Mouse (Mus musculus): ENCODE measurements around the gene Slc12a5. TPM values are rescaled to one million over a fixed set of nuclear protein-coding genes. Genes with fewer than 3 reads are reported as not detected.
A peak's percentile ranks its signal among the peaks of the same experiment; 100 is the strongest.

Gene Slc12a5
- polyA plus RNA-seq, 1 experiment from 2014 or later, result 2.0 TPM

DNA sequence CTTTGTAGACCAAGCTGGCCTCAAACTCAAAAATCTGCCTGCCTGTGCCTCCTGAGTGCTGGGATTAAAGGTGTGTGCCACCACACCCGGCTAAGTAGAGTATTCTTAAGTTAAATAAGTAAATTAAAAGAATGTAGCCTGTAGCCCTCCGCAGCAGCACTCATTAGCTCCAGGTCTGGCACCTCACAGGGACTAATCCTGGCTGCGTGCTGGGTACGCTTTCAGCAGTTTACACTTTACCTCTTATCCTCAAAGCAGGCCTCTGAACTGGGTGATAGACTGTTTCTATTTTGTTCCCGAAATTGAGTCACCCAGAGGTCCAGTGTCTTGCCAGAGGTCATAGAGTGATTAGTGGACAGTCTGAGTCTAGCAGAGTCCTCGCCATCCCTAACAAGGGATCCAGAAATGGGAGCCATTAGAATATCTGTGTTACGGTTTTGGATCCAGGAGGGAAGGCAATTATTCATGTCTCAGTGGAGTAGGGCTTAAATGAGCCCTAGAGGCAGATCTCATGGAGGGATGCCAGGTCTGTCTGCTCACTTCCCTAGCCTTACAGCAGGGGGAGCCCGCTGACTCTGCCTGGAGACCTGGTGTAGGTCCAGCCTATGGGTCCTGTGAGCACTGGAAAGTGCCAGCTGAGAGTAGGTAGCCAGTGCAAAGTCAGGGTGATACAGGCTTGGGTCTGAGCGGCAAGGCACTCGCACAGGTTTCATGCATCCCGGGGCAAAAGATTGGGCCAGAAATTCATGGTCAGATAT is 36.3 kb upstream of the Slc12a5 start:
- whole genome bisulfite sequencing, result 33% methylated on average over 11 of the region's 11 CpGs
- no peak overlapping the region for H3K4me2 ChIP-seq (replicated peaks)
- H3K4me3 ChIP-seq, result no peak overlapping the region
- no peak for ATAC-seq (ENCODE audit: insufficient number of reproducible peaks, insufficient read depth, low FRiP score, low TSS enrichment)
- H3K27ac ChIP-seq, result no peak overlapping the region
- H3K4me1 ChIP-seq, result peaks cover 4% of the 10 kb centered on the region; the same call in 1 of the 2 replicates
- H3K27me3 ChIP-seq, result no peaks in the 10 kb centered on the region
- H3K9ac ChIP-seq, result no peak overlapping the region
- no peaks in the 10 kb centered on the region for H3K9me3 ChIP-seq
- peaks cover 12% of the 10 kb centered on the region for H3K36me3 ChIP-seq

DNA sequence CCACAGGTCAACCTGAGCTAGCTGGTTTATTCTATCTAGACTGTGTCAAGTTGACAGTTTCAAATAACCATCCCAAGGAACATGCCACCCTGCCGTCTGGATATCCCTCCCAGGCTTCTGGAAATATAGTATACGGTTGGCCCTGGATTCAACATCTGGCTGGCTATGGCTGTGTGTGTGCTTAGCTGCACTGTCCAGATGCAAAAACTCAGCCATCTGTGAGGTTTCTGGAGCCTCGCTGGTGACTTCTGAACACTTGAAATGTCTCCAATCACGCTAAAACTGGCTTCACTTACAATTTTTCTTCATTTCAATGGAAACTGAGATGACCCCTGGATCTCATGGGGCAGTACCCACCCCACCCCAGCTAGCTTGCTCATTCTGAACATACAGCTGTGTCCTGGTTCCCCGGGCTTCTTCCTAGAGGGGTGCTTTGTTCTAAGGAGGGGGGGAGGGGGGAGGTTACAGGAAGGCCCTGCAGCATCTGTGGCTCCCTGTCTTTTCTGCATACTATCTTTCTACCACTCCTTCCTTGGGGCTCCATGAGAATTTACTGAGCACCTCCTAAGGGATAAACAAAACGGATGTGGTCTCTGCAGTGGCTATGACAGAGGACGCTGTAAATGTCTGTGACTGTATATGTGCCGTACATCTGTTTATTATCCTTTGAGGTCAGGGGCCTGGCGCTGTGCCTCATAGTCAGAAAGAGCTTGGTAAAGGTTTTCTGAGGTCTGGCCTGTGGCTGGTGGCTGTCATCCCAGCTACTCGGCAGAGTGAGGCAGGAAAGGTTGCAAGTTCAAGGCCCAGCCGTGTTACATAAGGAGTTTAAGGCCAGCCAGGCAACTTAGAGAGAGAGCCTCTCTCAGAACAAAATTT is 29.7 kb upstream of the Slc12a5 start:
- H3K27ac ChIP-seq, result 0 out of 2 replicates have a peak overlapping the region, but pooled peaks have one; percentile 19
- WGBS, result 30% methylated on average over 11 of the region's 11 CpGs
- H3K9ac ChIP-seq, result no peak overlapping the region
- H3K4me3 ChIP-seq, result no peak overlapping the region
- H3K27me3 ChIP-seq, result no peaks in the 10 kb centered on the region; the same call in 1 of the 2 replicates
- H3K9me3 ChIP-seq, result no peaks in the 10 kb centered on the region
- ATAC-seq (ENCODE audit: insufficient number of reproducible peaks, insufficient read depth, low FRiP score, low TSS enrichment), result no peak
- peaks cover 15% of the 10 kb centered on the region for H3K4me1 ChIP-seq
- H3K4me2 ChIP-seq (replicated peaks), result no peak overlapping the region
- H3K36me3 ChIP-seq, result no peaks in the 10 kb centered on the region

DNA sequence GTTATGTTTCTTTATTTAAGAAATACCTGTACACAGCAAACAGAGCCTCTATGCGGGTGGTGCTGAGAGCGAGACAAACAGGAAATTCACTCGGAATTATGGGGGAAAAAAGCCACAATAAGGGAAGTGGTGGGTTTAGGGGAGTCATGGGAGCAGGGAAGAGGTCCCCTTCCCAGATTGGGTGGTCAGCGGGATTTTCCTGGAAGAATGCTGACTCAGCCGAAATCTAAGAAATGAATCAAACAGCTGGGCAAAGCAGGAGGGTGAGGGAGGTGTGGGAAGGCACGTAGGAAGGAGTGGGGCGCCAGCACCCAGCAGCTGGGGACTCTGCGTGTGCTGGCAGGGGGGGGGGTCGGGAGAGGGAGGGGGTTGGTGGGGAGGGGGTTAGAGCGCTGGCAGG is 27.1 kb upstream of the Slc12a5 start:
- H3K27me3 ChIP-seq, result peaks cover 15% of the 10 kb centered on the region
- no peaks in the 10 kb centered on the region for H3K36me3 ChIP-seq
- H3K4me2 ChIP-seq (replicated peaks), result no peak overlapping the region
- no peaks in the 10 kb centered on the region for H3K9me3 ChIP-seq
- no peak overlapping the region for H3K4me3 ChIP-seq
- 40% methylated on average over 10 of the region's 10 CpGs for WGBS
- H3K9ac ChIP-seq, result no peak overlapping the region
- ATAC-seq (ENCODE audit: insufficient number of reproducible peaks, insufficient read depth, low FRiP score, low TSS enrichment), result no peak
- H3K27ac ChIP-seq, result no peak overlapping the region
- peaks cover 20% of the 10 kb centered on the region for H3K4me1 ChIP-seq

DNA sequence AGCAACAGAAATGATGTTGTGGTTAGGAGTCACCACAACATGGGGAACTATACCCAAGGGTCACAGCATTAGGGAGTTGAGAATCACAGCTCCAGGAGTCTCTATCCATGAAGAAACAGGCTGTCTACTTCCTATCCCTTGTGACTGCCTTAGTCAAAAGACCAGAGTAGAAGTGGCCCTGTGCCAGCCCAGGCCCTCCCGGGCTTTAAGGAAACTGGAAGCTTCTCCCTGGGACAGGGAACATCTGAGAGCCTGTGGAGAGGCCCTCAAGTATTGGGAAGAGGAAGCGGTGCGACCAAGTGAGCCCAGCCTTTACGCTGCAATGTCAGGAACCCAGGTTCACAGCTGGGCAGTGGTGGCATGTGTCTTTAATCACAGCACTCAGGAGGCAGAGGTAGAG is 24.6 kb upstream of the Slc12a5 start:
- Histone ChIP-seq H3K4me2 (replicated peaks) (no peak overlapping the region), H3K27ac (no peak overlapping the region), H3K36me3 (no peaks in the 10 kb centered on the region), H3K9ac (no peak overlapping the region), H3K27me3 (peaks cover 30% of the 10 kb centered on the region), H3K4me3 (no peak overlapping the region), H3K9me3 (no peaks in the 10 kb centered on the region), H3K4me1 (peaks cover 41% of the 10 kb centered on the region)
- no peak for ATAC-seq (ENCODE audit: insufficient number of reproducible peaks, insufficient read depth, low FRiP score, low TSS enrichment)
- WGBS, result 72% methylated on average over 4 of the region's 4 CpGs

DNA sequence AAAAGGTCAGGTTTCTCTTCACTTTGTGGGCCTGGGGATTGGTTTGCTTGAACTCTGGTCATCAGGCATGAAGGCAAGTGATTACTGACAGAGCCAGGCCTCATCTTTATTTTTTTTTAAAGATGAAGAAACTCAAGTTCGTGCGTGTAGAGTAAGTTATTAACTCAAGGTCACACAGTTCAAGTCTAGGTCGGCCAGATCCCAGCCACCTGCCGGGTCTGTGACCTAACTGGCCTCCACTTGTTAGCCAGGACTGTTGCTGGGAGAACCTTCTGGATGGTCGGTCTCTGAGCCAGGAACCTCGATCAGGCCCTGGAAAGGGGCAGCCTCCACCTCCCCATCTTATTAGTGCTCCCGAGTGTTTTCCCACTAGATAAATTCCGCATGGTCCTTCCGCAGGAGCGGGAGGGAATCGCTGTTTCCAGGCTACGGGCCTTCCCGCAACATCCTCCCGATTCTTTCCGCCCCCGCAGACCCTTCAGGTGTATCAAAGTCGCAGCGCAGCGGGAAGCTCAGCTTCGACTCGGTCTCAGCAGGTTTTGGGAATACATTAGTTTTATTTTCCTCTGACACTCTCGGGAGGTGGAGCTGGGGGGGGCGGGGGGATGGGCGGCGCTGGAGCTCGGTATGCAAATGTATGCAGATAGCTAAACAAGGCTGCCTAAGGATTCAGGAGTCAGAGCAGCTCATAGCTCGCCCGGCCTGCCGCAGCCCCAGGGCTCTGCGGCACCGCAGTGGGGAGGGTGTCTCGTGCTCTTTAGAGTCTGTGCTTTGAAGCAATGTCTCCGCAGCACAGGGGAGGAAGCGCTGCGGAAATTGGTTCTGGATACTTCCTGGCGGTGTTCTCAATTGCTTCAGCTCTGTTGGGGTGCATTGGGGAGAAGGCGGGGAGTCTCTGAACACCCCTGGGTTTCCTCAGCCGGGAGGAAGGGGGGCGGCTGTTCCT is 22.2 kb upstream of the Slc12a5 start:
- H3K9ac ChIP-seq, result peak overlapping the region; percentile 4; the same call in 1 of the 2 replicates
- H3K27ac ChIP-seq, result no peak overlapping the region
- H3K36me3 ChIP-seq, result no peaks in the 10 kb centered on the region
- ATAC-seq (ENCODE audit: insufficient number of reproducible peaks, insufficient read depth, low FRiP score, low TSS enrichment), result no peak
- peaks cover 30% of the 10 kb centered on the region for H3K27me3 ChIP-seq
- H3K4me2 ChIP-seq (replicated peaks), result peak overlapping the region; percentile 55
- H3K4me3 ChIP-seq, result peak overlapping the region; percentile 29
- peaks cover 46% of the 10 kb centered on the region for H3K4me1 ChIP-seq
- WGBS, result 2% methylated on average over 39 of the region's 39 CpGs
- no peaks in the 10 kb centered on the region for H3K9me3 ChIP-seq

GRCm38 (mm10) chr2:164939106-164939505 is 21.5 kb upstream of the Slc12a5 start:
- Histone ChIP-seq H3K27me3 (peaks cover 30% of the 10 kb centered on the region), H3K9me3 (no peaks in the 10 kb centered on the region), H3K27ac (no peak overlapping the region), H3K4me2 (replicated peaks) (peak overlapping the region; percentile 55), H3K4me1 (peaks cover 42% of the 10 kb centered on the region), H3K9ac (no peak overlapping the region; the same call in 1 of the 2 replicates), H3K36me3 (no peaks in the 10 kb centered on the region), H3K4me3 (peak overlapping the region; percentile 29)
- no peak for ATAC-seq (ENCODE audit: insufficient number of reproducible peaks, insufficient read depth, low FRiP score, low TSS enrichment)
- 2% methylated on average over 11 of the region's 11 CpGs for whole genome bisulfite sequencing

DNA sequence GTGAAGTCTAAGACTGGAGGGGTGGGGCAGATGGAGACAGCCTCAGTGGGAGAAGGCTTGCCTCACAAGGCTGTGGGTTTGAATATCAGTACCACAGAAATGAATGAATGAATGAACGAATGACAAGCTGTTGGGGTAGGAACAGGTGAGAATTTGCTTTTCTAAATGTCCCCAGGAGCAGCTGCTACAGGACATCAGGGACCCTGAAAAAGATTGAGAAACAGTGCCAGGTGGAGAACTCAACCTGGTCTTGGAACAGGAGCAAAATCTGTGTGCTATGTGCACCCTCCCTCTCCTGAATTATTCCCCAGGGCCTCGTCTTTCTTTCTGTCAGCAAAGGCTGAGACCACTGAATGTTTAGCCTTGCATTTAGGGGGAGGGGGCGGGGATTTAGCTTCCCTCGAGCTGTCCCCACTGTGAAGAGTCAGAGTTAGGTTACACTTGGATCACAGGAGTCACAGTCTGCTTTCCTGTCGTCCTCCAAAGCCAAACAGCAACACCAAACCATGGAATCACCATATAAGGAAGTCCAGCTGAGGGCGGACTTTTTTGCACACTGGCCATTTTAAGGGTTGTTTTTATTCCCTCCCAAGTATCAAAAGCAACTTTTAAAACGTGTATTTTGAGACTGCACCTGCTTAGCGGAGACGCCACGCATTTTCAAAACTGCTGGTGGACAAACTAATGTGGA is 20.3 kb upstream of the Slc12a5 start, which contains the start of gene Mmp9:
Gene Mmp9, plus strand, starts transcription at position 641 of the 691 bp plus-strand sequence.
- no peak within 1 kb of the TSS for H3K9ac ChIP-seq
- WGBS, result 20% methylated on average over 10 of the region's 10 CpGs
- ATAC-seq (ENCODE audit: insufficient number of reproducible peaks, insufficient read depth, low FRiP score, low TSS enrichment), result no peak
- no peaks in the 10 kb centered on the region for H3K9me3 ChIP-seq
- H3K4me3 ChIP-seq, result no peak within 1 kb of the TSS
- H3K27ac ChIP-seq, result 0 out of 2 replicates have a peak within 1 kb of the TSS, but pooled peaks have one; percentile 4
- no peak within 1 kb of the TSS for H3K4me2 ChIP-seq (replicated peaks)
- H3K36me3 ChIP-seq, result no peaks in the 10 kb centered on the region
- H3K27me3 ChIP-seq, result peaks cover 32% of the 10 kb centered on the region
- H3K4me1 ChIP-seq, result peaks cover 42% of the 10 kb centered on the region

- H3K36me3 ChIP-seq, result no peaks in the 10 kb centered on the region
- no peak for ATAC-seq (ENCODE audit: insufficient number of reproducible peaks, insufficient read depth, low FRiP score, low TSS enrichment)
- no peak overlapping the region for H3K4me2 ChIP-seq (replicated peaks)
- WGBS, result 18% methylated on average over 5 of the region's 5 CpGs
- H3K4me3 ChIP-seq, result no peak overlapping the region
- H3K4me1 ChIP-seq, result peaks cover 46% of the 10 kb centered on the region
- no peak overlapping the region for H3K27ac ChIP-seq
- H3K9me3 ChIP-seq, result no peaks in the 10 kb centered on the region
- peaks cover 37% of the 10 kb centered on the region for H3K27me3 ChIP-seq
- no peak overlapping the region for H3K9ac ChIP-seq
Measured at GRCm38 (mm10) chr2:164942692-164943290, 17.8 kb upstream of the Slc12a5 start.

DNA sequence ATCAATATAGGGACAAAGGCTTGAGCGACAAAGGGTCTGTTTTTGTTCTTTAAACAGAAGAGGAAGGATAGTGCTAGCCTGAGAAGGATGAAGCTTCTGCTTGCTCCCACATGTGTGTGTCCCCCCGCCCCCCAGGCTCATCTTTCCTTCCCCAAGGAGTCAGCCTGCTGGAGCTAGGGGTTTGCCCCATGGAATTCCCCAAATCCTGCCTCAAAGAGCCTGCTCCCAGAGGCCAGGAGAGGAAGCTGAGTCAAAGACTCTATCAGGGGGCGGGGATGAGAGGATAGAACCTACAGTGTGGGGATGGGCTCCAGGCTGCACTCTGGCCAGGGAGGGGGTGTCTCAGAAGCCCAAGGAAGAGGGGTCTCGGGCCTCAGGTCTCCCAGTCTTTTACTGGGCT is 13.1 kb upstream of the Slc12a5 start:
- H3K9me3 ChIP-seq, result no peaks in the 10 kb centered on the region
- H3K9ac ChIP-seq, result no peak overlapping the region
- peaks cover 63% of the 10 kb centered on the region for H3K27me3 ChIP-seq
- ATAC-seq (ENCODE audit: insufficient number of reproducible peaks, insufficient read depth, low FRiP score, low TSS enrichment), result no peak; the same call in 1 of the 2 replicates
- H3K4me3 ChIP-seq, result no peak overlapping the region
- WGBS, result 28% methylated on average over 4 of the region's 4 CpGs
- H3K27ac ChIP-seq, result no peak overlapping the region
- H3K4me1 ChIP-seq, result peaks cover 23% of the 10 kb centered on the region
- no peak overlapping the region for H3K4me2 ChIP-seq (replicated peaks)
- H3K36me3 ChIP-seq, result no peaks in the 10 kb centered on the region

DNA sequence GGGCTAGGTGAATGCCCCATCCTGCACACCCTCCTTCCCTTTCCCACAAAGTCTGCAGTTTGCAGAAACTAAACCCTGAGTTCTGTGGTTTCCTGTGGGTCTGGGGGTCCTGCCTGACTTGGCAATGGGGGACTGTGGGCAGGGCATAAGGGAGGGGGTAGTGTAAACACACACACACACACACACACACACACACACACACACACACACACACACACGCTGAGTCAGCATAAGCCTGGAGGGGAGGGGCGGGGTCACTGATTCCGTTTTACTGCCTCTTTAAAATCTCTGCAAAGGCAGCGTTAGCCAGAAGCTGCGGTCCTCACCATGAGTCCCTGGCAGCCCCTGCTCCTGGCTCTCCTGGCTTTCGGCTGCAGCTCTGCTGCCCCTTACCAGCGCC is 12.7 kb upstream of the Slc12a5 start:
- Histone ChIP-seq H3K27me3 (peaks cover 66% of the 10 kb centered on the region), H3K9me3 (no peaks in the 10 kb centered on the region), H3K4me1 (peaks cover 19% of the 10 kb centered on the region), H3K36me3 (no peaks in the 10 kb centered on the region), H3K4me2 (replicated peaks) (peak overlapping the region; percentile 30), H3K4me3 (no peak overlapping the region), H3K9ac (no peak overlapping the region), H3K27ac (no peak overlapping the region)
- no peak for ATAC-seq (ENCODE audit: insufficient number of reproducible peaks, insufficient read depth, low FRiP score, low TSS enrichment)
- WGBS, result 8% methylated on average over 7 of the region's 7 CpGs

Measured in embryonic facial prominence, embryonic 12.5 days (tissue).